Mouse (Mus musculus): Measurements from ENCODE around the gene Map2k5. TPM values are rescaled to one million over a fixed set of nuclear protein-coding genes. Genes with fewer than 3 reads are reported as not detected.

Gene Map2k5
- polyA plus RNA-seq, 1 experiment: 109 TPM

- Histone ChIP-seq H3K27ac (ENCODE audit: control insufficient read depth, insufficient read depth, low read length) (no peak overlapping the region), H3K27me3 (ENCODE audit: control insufficient read depth, insufficient read depth, low read length) (peaks cover 58% of the 10 kb centered on the region), H3K36me3 (ENCODE audit: control insufficient read depth, insufficient read depth, low read length) (no peaks in the 10 kb centered on the region), H3K4me1 (replicated peaks; ENCODE audit: control insufficient read depth, insufficient read depth, low read length) (peaks cover 11% of the 10 kb centered on the region), H3K4me3 (ENCODE audit: control insufficient read depth, insufficient read depth, low read length) (no peak overlapping the region)
- 12% methylated on average over 14 of the region's 14 CpGs for WGBS
- no peak for TF ChIP-seq CTCF (IDR thresholded peaks at IDR 0.05; ENCODE audit: borderline replicate concordance, control insufficient read depth, extremely low read depth, insufficient read depth, low read length, poor library complexity)
- no peak for TF ChIP-seq POLR2A (IDR thresholded peaks at IDR 0.05; ENCODE audit: control insufficient read depth, extremely low read depth, insufficient read depth, low read length, poor library complexity)
- no peak for DNase-seq
These were observed 229.8 kb downstream of the Map2k5 start for GRCm38 (mm10) chr9:63147786-63148409.

- Histone ChIP-seq H3K27me3 (ENCODE audit: control insufficient read depth, insufficient read depth, low read length) (peaks cover 57% of the 10 kb centered on the region), H3K27ac (ENCODE audit: control insufficient read depth, insufficient read depth, low read length) (no peak overlapping the region), H3K4me3 (ENCODE audit: control insufficient read depth, insufficient read depth, low read length) (no peak overlapping the region), H3K36me3 (ENCODE audit: control insufficient read depth, insufficient read depth, low read length) (no peaks in the 10 kb centered on the region), H3K4me1 (replicated peaks; ENCODE audit: control insufficient read depth, insufficient read depth, low read length) (peaks cover 16% of the 10 kb centered on the region)
- DNase-seq: no peak
- 3% methylated on average over 9 of the region's 9 CpGs for WGBS
- TF ChIP-seq POLR2A (IDR thresholded peaks at IDR 0.05; ENCODE audit: control insufficient read depth, extremely low read depth, insufficient read depth, low read length, poor library complexity): no peak
- no peak for TF ChIP-seq CTCF (IDR thresholded peaks at IDR 0.05; ENCODE audit: borderline replicate concordance, control insufficient read depth, extremely low read depth, insufficient read depth, low read length, poor library complexity)
These were observed 230.4 kb downstream of the Map2k5 start for GRCm38 (mm10) chr9:63147296-63147695.

GRCm38 (mm10) chr9:63146856-63147274 lies 230.8 kb downstream of the Map2k5 start:
- H3K4me1 ChIP-seq (replicated peaks; ENCODE audit: control insufficient read depth, insufficient read depth, low read length): peaks cover 20% of the 10 kb centered on the region
- no peak overlapping the region for H3K27ac ChIP-seq (ENCODE audit: control insufficient read depth, insufficient read depth, low read length)
- no peak for DNase-seq
- WGBS: 4% methylated on average over 20 of the region's 20 CpGs
- H3K36me3 ChIP-seq (ENCODE audit: control insufficient read depth, insufficient read depth, low read length): no peaks in the 10 kb centered on the region
- peaks cover 55% of the 10 kb centered on the region for H3K27me3 ChIP-seq (ENCODE audit: control insufficient read depth, insufficient read depth, low read length)
- no peak overlapping the region for H3K4me3 ChIP-seq (ENCODE audit: control insufficient read depth, insufficient read depth, low read length)
- TF ChIP-seq POLR2A (IDR thresholded peaks at IDR 0.05; ENCODE audit: control insufficient read depth, extremely low read depth, insufficient read depth, low read length, poor library complexity) (no peak), CTCF (IDR thresholded peaks at IDR 0.05; ENCODE audit: borderline replicate concordance, control insufficient read depth, extremely low read depth, insufficient read depth, low read length, poor library complexity) (no peak)

GRCm38 (mm10) chr9:63146126-63146855 lies 231.4 kb downstream of the Map2k5 start:
- DNase-seq: no peak
- no peak for TF ChIP-seq CTCF (IDR thresholded peaks at IDR 0.05; ENCODE audit: borderline replicate concordance, control insufficient read depth, extremely low read depth, insufficient read depth, low read length, poor library complexity)
- peaks cover 54% of the 10 kb centered on the region for H3K27me3 ChIP-seq (ENCODE audit: control insufficient read depth, insufficient read depth, low read length)
- peaks cover 23% of the 10 kb centered on the region for H3K4me1 ChIP-seq (replicated peaks; ENCODE audit: control insufficient read depth, insufficient read depth, low read length)
- 7% methylated on average over 46 of the region's 46 CpGs for WGBS
- no peak overlapping the region for H3K4me3 ChIP-seq (ENCODE audit: control insufficient read depth, insufficient read depth, low read length)
- H3K27ac ChIP-seq (ENCODE audit: control insufficient read depth, insufficient read depth, low read length): no peak overlapping the region
- H3K36me3 ChIP-seq (ENCODE audit: control insufficient read depth, insufficient read depth, low read length): no peaks in the 10 kb centered on the region

- 4% methylated on average over 72 of the region's 73 CpGs for WGBS
- no peaks in the 10 kb centered on the region for H3K36me3 ChIP-seq (ENCODE audit: control insufficient read depth, insufficient read depth, low read length)
- TF ChIP-seq CTCF (IDR thresholded peaks at IDR 0.05; ENCODE audit: borderline replicate concordance, control insufficient read depth, extremely low read depth, insufficient read depth, low read length, poor library complexity): no peak
- no peak for TF ChIP-seq POLR2A (IDR thresholded peaks at IDR 0.05; ENCODE audit: control insufficient read depth, extremely low read depth, insufficient read depth, low read length, poor library complexity)
- DNase-seq: no peak
- H3K4me3 ChIP-seq (ENCODE audit: control insufficient read depth, insufficient read depth, low read length): no peak overlapping the region
- no peak overlapping the region for H3K27ac ChIP-seq (ENCODE audit: control insufficient read depth, insufficient read depth, low read length)
- H3K27me3 ChIP-seq (ENCODE audit: control insufficient read depth, insufficient read depth, low read length): peaks cover 58% of the 10 kb centered on the region
- H3K4me1 ChIP-seq (replicated peaks; ENCODE audit: control insufficient read depth, insufficient read depth, low read length): peaks cover 23% of the 10 kb centered on the region
These were observed 232.2 kb downstream of the Map2k5 start for GRCm38 (mm10) chr9:63145249-63146125.

GRCm38 (mm10) chr9:63144502-63145248 lies 233.0 kb downstream of the Map2k5 start:
- H3K27me3 ChIP-seq (ENCODE audit: control insufficient read depth, insufficient read depth, low read length): peaks cover 61% of the 10 kb centered on the region
- WGBS: 5% methylated on average over 79 of the region's 80 CpGs
- H3K27ac ChIP-seq (ENCODE audit: control insufficient read depth, insufficient read depth, low read length): no peak overlapping the region
- peaks cover 23% of the 10 kb centered on the region for H3K4me1 ChIP-seq (replicated peaks; ENCODE audit: control insufficient read depth, insufficient read depth, low read length)
- no peaks in the 10 kb centered on the region for H3K36me3 ChIP-seq (ENCODE audit: control insufficient read depth, insufficient read depth, low read length)
- no peak overlapping the region for H3K4me3 ChIP-seq (ENCODE audit: control insufficient read depth, insufficient read depth, low read length)
- no peak for DNase-seq
- TF ChIP-seq CTCF (IDR thresholded peaks at IDR 0.05; ENCODE audit: borderline replicate concordance, control insufficient read depth, extremely low read depth, insufficient read depth, low read length, poor library complexity) (no peak), POLR2A (IDR thresholded peaks at IDR 0.05; ENCODE audit: control insufficient read depth, extremely low read depth, insufficient read depth, low read length, poor library complexity) (no peak)

Data from thymus, adult 2 months (tissue).